Mouse (Mus musculus) left cerebral cortex, postnatal 10 days (tissue): ENCODE measurements around the gene Inpp1. TPM values are rescaled to one million over a fixed set of nuclear protein-coding genes. Genes with fewer than 3 reads are reported as not detected.
A peak's percentile ranks its signal among the peaks of the same experiment; 100 is the strongest.

Experiments
- DNase-seq, 2 experiments: peaks; one replicate each; pipeline ENCODE4 v3.0.0; 2021 to 2022; ENCODE audit warnings: low spot score in 2 of 2, mixed read lengths in 1 of 2; ENCODE audit errors: extremely low spot score in 1 of 2
- intact Hi-C: fragments of 180-260 bp; cut with DNase I; formaldehyde crosslinking; loops from one replicate; pipeline ENCODE4 v1.15.1; 2025
- total RNA-seq, 2 experiments: library from RNA; stranded (reverse); gene quantifications; 2 replicates each; pipeline ENCODE4 v1.2.3; 2021

The Inpp1 gene
- total RNA-seq, 2 experiments from 2014 or later: 40.6 to 46.6 TPM

GRCm38 (mm10) chr1:52799056-52799726, 18.3 kb downstream of the Inpp1 start:
- peak in 1 of 2 experiments; percentile 25 for DNase-seq
- intact Hi-C loops: no loop called here

GRCm38 (mm10) chr1:52795927-52796326, 21.6 kb downstream of the Inpp1 start:
- intact Hi-C loops: no loop called here
- DNase-seq: peak in 1 of 2 experiments; percentile 21

- no peak for DNase-seq
- intact Hi-C loops: no loop called here
These were observed 23.8 kb downstream of the Inpp1 start for GRCm38 (mm10) chr1:52793692-52794091.

- no peak for DNase-seq
- intact Hi-C loops: no loop called here
These were observed 24.8 kb downstream of the Inpp1 start for GRCm38 (mm10) chr1:52792701-52793100.

- intact Hi-C loops: no loop called here
- DNase-seq: no peak
These were observed 30.2 kb downstream of the Inpp1 start for GRCm38 (mm10) chr1:52787254-52787653.

GRCm38 (mm10) chr1:52765176-52766111, 52.0 kb downstream of the Inpp1 start:
- DNase-seq: no peak
- intact Hi-C loops: no loop called here

GRCm38 (mm10) chr1:52763894-52764809, 53.3 kb downstream of the Inpp1 start:
- intact Hi-C loops: no loop called here
- DNase-seq: no peak

GRCm38 (mm10) chr1:52758174-52758573, 59.3 kb downstream of the Inpp1 start:
- intact Hi-C loops: no loop called here
- no peak for DNase-seq

GRCm38 (mm10) chr1:52754331-52754730, 63.2 kb downstream of the Inpp1 start:
- DNase-seq: no peak
- intact Hi-C loops: no loop called here

- no peak for DNase-seq
- intact Hi-C loops: no loop called here
These were observed 63.7 kb downstream of the Inpp1 start for GRCm38 (mm10) chr1:52753828-52754227.

GRCm38 (mm10) chr1:52752706-52753105, 64.8 kb downstream of the Inpp1 start:
- intact Hi-C loops: no loop called here
- no peak for DNase-seq

- DNase-seq: no peak
- intact Hi-C loops: no loop called here
These were observed 65.9 kb downstream of the Inpp1 start for GRCm38 (mm10) chr1:52751634-52752033.

GRCm38 (mm10) chr1:52749978-52750377, 67.5 kb downstream of the Inpp1 start:
- no peak for DNase-seq
- intact Hi-C loops: loop anchor here (5.0 kb wide), 2 partner anchors 103 to 448 kb away; no protein-coding TSS in a partner anchor

- DNase-seq: peak; percentile 50 to 70
- intact Hi-C loops: loop anchor here (5.0 kb wide), 2 partner anchors 101 to 446 kb away; no protein-coding TSS in a partner anchor
These were observed 69.2 kb downstream of the Inpp1 start for GRCm38 (mm10) chr1:52748260-52748659.

- intact Hi-C loops: no loop called here
- no peak for DNase-seq
These were observed 74.9 kb downstream of the Inpp1 start for GRCm38 (mm10) chr1:52742567-52742966.
